Mouse (Mus musculus) myocyte (in vitro differentiated cells): ENCODE measurements at regions not wholly inside any gene's neighbourhood (a gene's known extent, or its start where the extent isn't known, plus 50 kb on each side); places are given as distances from the start of the nearest gene placed in this dataset.

ENCODE experiments used
- H3K27me3 ChIP-seq: one replicate; pipeline ENCODE4 v1.6.1; 2011; ENCODE audit not compliant: control insufficient read depth, insufficient read depth, insufficient read length
- H3K36me3 ChIP-seq: one replicate; pipeline ENCODE4 v1.6.1; 2011; ENCODE audit not compliant: control insufficient read depth, insufficient read depth
- H3K4me2 ChIP-seq: one replicate; pipeline ENCODE4 v1.6.1; 2011; ENCODE audit warnings: low read depth, control low read depth
- H3K4me3 ChIP-seq: one replicate; pipeline ENCODE4 v1.5.1; 2011; ENCODE audit warnings: mild to moderate bottlenecking, control low read depth, moderate library complexity
- H3K79me2 ChIP-seq: one replicate; pipeline ENCODE4 v1.6.1; 2011; ENCODE audit not compliant: control insufficient read depth, insufficient read depth
- H3ac ChIP-seq: one replicate; pipeline ENCODE4 v1.6.1; 2011; ENCODE audit not compliant: control insufficient read depth, insufficient read length
- CEBPB ChIP-seq: IDR thresholded peaks from 2 replicates; pipeline ENCODE4 v1.6.1; 2011; ENCODE audit warnings: mild to moderate bottlenecking, moderate library complexity; ENCODE audit not compliant: poor library complexity, insufficient read depth, severe bottlenecking
- E2F4 ChIP-seq: IDR thresholded peaks from one replicate; pipeline ENCODE4 v1.6.1; 2011; ENCODE audit warnings: mild to moderate bottlenecking, control low read depth, moderate library complexity; ENCODE audit not compliant: insufficient read depth
- MAX ChIP-seq: IDR thresholded peaks from one replicate; pipeline ENCODE4 v1.6.1; 2011; ENCODE audit warnings: low read depth, mild to moderate bottlenecking, control low read depth
- MYOD1 ChIP-seq, 3 experiments: IDR thresholded peaks; one replicate each; pipeline ENCODE4 v1.6.1; 2011; ENCODE audit warnings: control low read depth in 2 of 3, low read depth in 2 of 3, mild to moderate bottlenecking in 2 of 3, moderate library complexity in 1 of 3; ENCODE audit not compliant: insufficient read length in 2 of 3, control insufficient read depth in 1 of 3
- MYOG ChIP-seq, 3 experiments: IDR thresholded peaks; one replicate each; pipeline ENCODE4 v1.6.1; 2011; ENCODE audit warnings: control low read depth in 2 of 3, low read depth in 2 of 3, mild to moderate bottlenecking in 2 of 3; ENCODE audit not compliant: insufficient read length in 2 of 3, control insufficient read depth in 1 of 3, insufficient read depth in 1 of 3
- POLR2A ChIP-seq: IDR thresholded peaks from one replicate; pipeline ENCODE4 v1.6.1; 2011; ENCODE audit warnings: low read depth, mild to moderate bottlenecking, control low read depth, moderate library complexity; ENCODE audit not compliant: insufficient read length
- POLR2AphosphoS2 ChIP-seq: IDR thresholded peaks from one replicate; pipeline ENCODE4 v1.6.1; 2011; ENCODE audit warnings: low read depth, control low read depth; ENCODE audit not compliant: insufficient read length
- REST ChIP-seq: IDR thresholded peaks from one replicate; pipeline ENCODE4 v1.6.1; 2011; ENCODE audit warnings: mild to moderate bottlenecking, control low read depth, moderate library complexity; ENCODE audit not compliant: insufficient read depth, insufficient read length
- SRF ChIP-seq: IDR thresholded peaks from one replicate; pipeline ENCODE4 v1.6.1; 2011; ENCODE audit warnings: low read depth; ENCODE audit not compliant: control insufficient read depth, insufficient read length
- TCF12 ChIP-seq: IDR thresholded peaks from one replicate; pipeline ENCODE4 v1.6.1; 2011; ENCODE audit warnings: mild to moderate bottlenecking, control low read depth; ENCODE audit not compliant: poor library complexity, insufficient read depth, severe bottlenecking
- TCF3 ChIP-seq: IDR thresholded peaks from one replicate; pipeline ENCODE4 v1.6.1; 2011; ENCODE audit warnings: low read depth, control low read depth; ENCODE audit not compliant: insufficient read length
- USF1 ChIP-seq: IDR thresholded peaks from one replicate; pipeline ENCODE4 v1.6.1; 2011; ENCODE audit warnings: low read depth, mild to moderate bottlenecking, control low read depth, moderate library complexity

- Histone ChIP-seq H3K27me3 (no peaks in the 10 kb centered on the region), H3K4me2 (peak overlapping the region; percentile 39), H3K36me3 (no peaks in the 10 kb centered on the region), H3K79me2 (no peaks in the 10 kb centered on the region), H3K4me3 (no peak overlapping the region), H3ac (no peak overlapping the region)
- TF ChIP-seq MAX (no peak), MYOG (IDR thresholded peaks at IDR 0.05; ENCODE audit: control insufficient read depth in 1 of 3, insufficient read depth in 1 of 3, insufficient read length in 2 of 3, low read depth in 2 of 3) (peak in 1 of 3 experiments; percentile 71), MYOD1 (IDR thresholded peaks at IDR 0.05; ENCODE audit: control insufficient read depth in 1 of 3, insufficient read length in 2 of 3, low read depth in 2 of 3) (peak in 2 of 3 experiments; percentile 61 to 63)
Observed at GRCm38 (mm10) chr3:141140606-141141005, 71.5 kb downstream of the Pdha2 start.

- no peak for TF ChIP-seq MAX
- TF ChIP-seq MYOD1 (IDR thresholded peaks at IDR 0.05; ENCODE audit: control insufficient read depth in 1 of 3, insufficient read length in 2 of 3, low read depth in 2 of 3): no peak
- Histone ChIP-seq H3ac (no peak overlapping the region), H3K4me2 (no peak overlapping the region)
Observed at GRCm38 (mm10) chr3:141112387-141113163, 99.6 kb downstream of the Pdha2 start.

GRCm38 (mm10) chr3:141111705-141112385 is 100.3 kb downstream of the Pdha2 start:
- TF ChIP-seq TCF3 (no peak), POLR2AphosphoS2 (no peak), REST (no peak), SRF (no peak), MAX (no peak), E2F4 (no peak), TCF12 (no peak), MYOG (IDR thresholded peaks at IDR 0.05; ENCODE audit: control insufficient read depth in 1 of 3, insufficient read depth in 1 of 3, insufficient read length in 2 of 3, low read depth in 2 of 3) (no peak), POLR2A (no peak), USF1 (no peak), MYOD1 (IDR thresholded peaks at IDR 0.05; ENCODE audit: control insufficient read depth in 1 of 3, insufficient read length in 2 of 3, low read depth in 2 of 3) (no peak), CEBPB (no peak)

More at GRCm38 (mm10) chr3:141112387-141113163, 99.6 kb downstream of the Pdha2 start:
- H3K4me3 ChIP-seq: no peak overlapping the region
- H3K79me2 ChIP-seq: no peaks in the 10 kb centered on the region
- no peaks in the 10 kb centered on the region for H3K27me3 ChIP-seq
- H3K36me3 ChIP-seq: no peaks in the 10 kb centered on the region

More at GRCm38 (mm10) chr3:141111705-141112385, 100.3 kb downstream of the Pdha2 start:
- Histone ChIP-seq H3ac (no peak overlapping the region), H3K79me2 (no peaks in the 10 kb centered on the region), H3K4me2 (no peak overlapping the region), H3K4me3 (no peak overlapping the region), H3K27me3 (no peaks in the 10 kb centered on the region), H3K36me3 (no peaks in the 10 kb centered on the region)
